Mouse (Mus musculus): ENCODE measurements around the gene Gm20721. TPM values are rescaled to one million over a fixed set of nuclear protein-coding genes. Genes with fewer than 3 reads are reported as not detected.
A peak's percentile ranks its signal among the peaks of the same experiment; 100 is the strongest.

The Gm20721 gene
- total RNA-seq, 2 experiments from 2014 or later, result 4.8 to 6.4 TPM

DNA sequence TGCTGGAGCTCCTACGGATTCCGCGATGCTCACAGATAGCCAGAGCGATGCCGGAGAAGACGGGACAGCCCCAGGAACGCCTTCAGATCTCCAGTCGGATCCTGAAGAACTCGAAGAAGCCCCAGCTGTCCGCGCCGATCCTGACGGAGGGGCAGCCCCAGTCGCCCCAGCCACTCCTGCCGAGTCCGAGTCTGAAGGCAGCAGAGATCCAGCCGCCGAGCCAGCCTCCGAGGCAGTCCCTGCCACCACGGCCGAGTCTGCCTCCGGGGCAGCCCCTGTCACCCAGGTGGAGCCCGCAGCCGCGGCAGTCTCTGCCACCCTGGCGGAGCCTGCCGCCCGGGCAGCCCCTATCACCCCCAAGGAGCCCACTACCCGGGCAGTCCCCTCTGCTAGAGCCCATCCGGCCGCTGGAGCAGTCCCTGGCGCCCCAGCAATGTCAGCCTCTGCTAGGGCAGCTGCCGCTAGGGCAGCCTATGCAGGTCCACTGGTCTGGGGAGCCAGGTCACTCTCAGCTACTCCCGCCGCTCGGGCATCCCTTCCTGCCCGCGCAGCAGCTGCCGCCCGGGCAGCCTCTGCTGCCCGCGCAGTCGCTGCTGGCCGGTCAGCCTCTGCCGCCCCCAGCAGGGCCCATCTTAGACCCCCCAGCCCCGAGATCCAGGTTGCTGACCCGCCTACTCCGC is 47.3 kb downstream of the Gm20721 start:
- no peak for DNase-seq (ENCODE audit: low spot score in 2 of 2)

GRCm38 (mm10) chr2:174298471-174298870 is 48.0 kb downstream of the Gm20721 start:
- no peak for DNase-seq (ENCODE audit: low spot score in 2 of 2)

GRCm38 (mm10) chr2:174297851-174298250 is 48.7 kb downstream of the Gm20721 start:
- no peak for DNase-seq (ENCODE audit: low spot score in 2 of 2)

DNA sequence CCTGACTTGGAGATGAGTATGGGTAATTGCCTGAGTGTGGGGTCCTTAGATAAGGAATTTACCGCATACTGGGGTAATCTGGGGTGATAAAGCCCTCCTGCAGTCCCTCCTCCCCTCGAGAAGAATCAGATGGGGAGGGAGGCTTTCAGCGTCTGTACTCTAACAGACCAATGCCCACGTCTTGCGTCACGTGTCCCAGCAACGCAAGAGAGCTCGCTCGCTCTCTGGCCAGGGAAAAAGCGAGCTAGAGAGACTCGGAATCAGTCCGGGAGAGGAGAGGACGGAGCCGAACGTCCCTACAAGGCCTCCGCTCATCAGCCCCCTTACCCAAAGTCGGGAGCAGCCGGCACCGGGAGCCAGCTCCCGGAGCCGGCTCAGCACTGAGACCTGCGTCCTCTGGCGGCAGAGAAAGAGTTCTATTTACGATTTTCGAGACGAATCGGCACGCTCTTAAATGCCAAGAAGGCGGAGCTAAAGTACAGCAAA is 49.4 kb downstream of the Gm20721 start:
- peak in 1 of 2 experiments; percentile 65 for DNase-seq (ENCODE audit: low spot score in 2 of 2)

GRCm38 (mm10) chr2:174295900-174296465 is 50.5 kb downstream of the Gm20721 start:
- DNase-seq (ENCODE audit: low spot score in 2 of 2), result no peak

GRCm38 (mm10) chr2:174295175-174295899 is 51.2 kb downstream of the Gm20721 start:
- DNase-seq (ENCODE audit: low spot score in 2 of 2), result peak; percentile 84 to 89

- no peak for DNase-seq (ENCODE audit: low spot score in 2 of 2)
Observed at GRCm38 (mm10) chr2:174294457-174294856, 52.1 kb downstream of the Gm20721 start.

DNA sequence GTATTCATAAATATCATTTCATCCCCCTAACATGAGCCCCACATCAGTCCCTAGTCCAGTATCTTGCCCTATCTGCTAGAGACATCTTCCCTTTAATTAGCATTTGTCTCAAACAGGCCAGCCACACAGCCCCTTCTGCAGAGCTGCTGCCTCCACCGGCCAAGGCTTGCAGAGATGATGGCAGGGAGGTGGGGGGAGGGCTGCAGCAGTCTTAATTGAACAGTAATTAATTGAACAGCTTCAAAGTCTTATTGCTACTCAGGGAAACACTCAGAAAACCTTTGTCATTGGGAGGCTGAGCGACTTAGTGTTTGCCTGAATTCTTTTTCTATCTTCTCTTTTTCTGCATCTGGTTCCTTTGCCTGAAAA is 54.9 kb downstream of the Gm20721 start:
- no peak for DNase-seq (ENCODE audit: low spot score in 2 of 2)

DNA sequence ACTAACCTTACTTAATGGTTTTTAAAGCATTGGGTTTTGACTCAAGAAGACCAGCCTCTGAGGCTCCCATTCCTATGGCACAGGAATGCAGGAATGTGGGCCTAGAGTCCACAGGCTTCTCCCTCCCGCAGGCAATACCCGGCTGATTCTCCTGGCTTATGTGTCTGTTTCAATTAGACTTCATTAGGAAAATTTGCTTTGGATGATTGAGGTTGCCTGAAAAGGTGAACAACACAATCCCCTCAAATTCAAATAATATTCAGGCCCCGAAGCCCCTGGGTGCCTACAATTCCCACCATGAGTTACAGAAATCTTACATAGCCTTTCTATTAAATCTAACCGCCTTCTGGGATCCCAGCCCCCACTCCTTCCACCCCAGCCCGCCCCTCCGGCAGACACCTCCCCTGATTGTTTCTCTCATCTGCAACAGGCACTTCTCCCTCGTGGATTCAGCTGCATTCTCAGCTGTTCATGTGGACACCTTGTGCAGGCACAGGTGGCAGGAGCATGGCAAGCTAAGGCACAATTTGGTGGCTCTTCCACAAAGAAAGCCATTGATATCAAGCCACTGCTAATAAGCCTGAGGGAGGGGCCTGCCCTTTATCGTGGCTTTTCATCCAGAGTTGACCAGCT is 55.4 kb downstream of the Gm20721 start:
- DNase-seq (ENCODE audit: low spot score in 2 of 2), result no peak

- no peak for DNase-seq (ENCODE audit: low spot score in 2 of 2)
Observed at GRCm38 (mm10) chr2:174288673-174289430, 57.7 kb downstream of the Gm20721 start.

DNA sequence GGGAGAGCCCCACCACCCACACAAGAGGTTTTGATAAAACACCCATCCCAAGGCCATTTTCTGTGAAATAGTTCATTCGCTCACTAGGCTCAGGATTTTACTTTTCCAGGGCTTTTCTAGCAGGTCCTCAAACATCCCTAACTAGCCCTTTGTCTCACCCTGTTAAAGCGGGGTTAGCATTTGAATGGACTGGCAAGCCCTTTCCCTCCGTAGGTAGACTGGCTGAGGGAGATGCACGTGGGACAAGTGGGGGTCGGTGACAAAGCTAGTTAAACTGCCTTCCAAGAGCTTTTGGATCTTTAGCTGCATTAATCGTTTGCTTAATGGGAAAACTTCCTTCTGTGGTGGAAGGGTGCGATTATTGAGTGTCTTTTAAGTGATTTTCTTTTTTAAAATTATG is 58.6 kb downstream of the Gm20721 start:
- DNase-seq (ENCODE audit: low spot score in 2 of 2), result no peak

DNA sequence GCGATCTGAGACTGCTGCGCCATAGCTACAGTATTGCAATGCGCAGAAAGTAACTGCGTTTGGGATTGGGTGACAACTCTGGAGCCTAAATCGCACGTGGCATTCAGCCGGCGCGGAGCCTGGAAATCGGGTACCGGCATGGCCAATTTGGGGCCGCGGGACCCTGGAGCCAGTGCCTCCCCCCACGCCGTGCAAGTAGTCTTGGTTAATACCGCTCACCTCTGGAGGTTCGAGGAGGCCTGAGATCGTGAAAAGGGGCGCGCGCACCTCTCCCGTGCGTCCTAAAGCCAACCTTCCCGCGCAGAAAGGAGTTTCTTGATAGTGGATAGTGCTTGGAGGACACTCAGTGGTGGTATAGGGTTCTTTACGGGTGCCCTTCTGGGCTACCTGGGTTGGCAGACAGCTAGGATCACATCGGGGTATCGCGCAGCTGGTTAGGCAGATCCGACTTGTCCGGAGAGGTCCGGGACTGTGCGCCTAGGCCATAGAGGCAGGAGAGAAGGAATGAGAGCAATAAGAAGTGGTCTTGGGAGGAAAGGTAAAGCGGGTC is 60.5 kb downstream of the Gm20721 start:
- DNase-seq (ENCODE audit: low spot score in 2 of 2), result no peak

GRCm38 (mm10) chr2:174284807-174285457 is 61.6 kb downstream of the Gm20721 start:
- peak in 1 of 2 experiments; percentile 58 for DNase-seq (ENCODE audit: low spot score in 2 of 2)

- peak in 1 of 2 experiments; percentile 74 for DNase-seq (ENCODE audit: low spot score in 2 of 2)
Observed at GRCm38 (mm10) chr2:174284011-174284410, 62.5 kb downstream of the Gm20721 start, which contains the start of gene Gnas. Gnas (plus strand) TSS chr2:174284320.

GRCm38 (mm10) chr2:174283341-174283740 is 63.2 kb downstream of the Gm20721 start:
- no peak for DNase-seq (ENCODE audit: low spot score in 2 of 2)

Other genes starting within 250 kb of the Gm20721 start
- 100 to 1,000 TPM; 121 to 126 TPM for gene Npepl1, start 236.4 kb downstream of the Gm20721 start, total RNA-seq (2021)
- 1,000 to 10,000 TPM; 3,196 to 3,475 TPM for gene Gnas, start 62.4 kb downstream of the Gm20721 start, total RNA-seq (2021)
- gene Nelfcd, start 69.1 kb upstream of the Gm20721 start, total RNA-seq (2021), result 10 to 100 TPM; 58.8 to 77.5 TPM
- 10 to 100 TPM; 80.8 to 95.9 TPM for gene Ctsz, start 92.3 kb upstream of the Gm20721 start, total RNA-seq (2021)
- under 1 TPM; 0.26 to 0.52 TPM for gene Tubb1, start 104.0 kb upstream of the Gm20721 start, total RNA-seq (2021)
- 100 to 1,000 TPM; 771 to 884 TPM for gene Atp5e, start 117.4 kb upstream of the Gm20721 start, total RNA-seq (2021)
- gene Prelid3b, start 126.4 kb upstream of the Gm20721 start, total RNA-seq (2021), result 10 to 100 TPM; 58.9 to 62.8 TPM

Measured in gastrocnemius, postnatal 4 days (tissue).